Mouse (Mus musculus) myocyte (in vitro differentiated cells): ENCODE data around the gene Plcxd2. TPM values are rescaled to one million over a fixed set of nuclear protein-coding genes. Genes with fewer than 3 reads are reported as not detected.
A peak's percentile ranks its signal among the peaks of the same experiment; 100 is the strongest.

Experiments used
- H3K27me3 ChIP-seq: one replicate; pipeline ENCODE4 v1.6.1; 2011; ENCODE audit not compliant: control insufficient read depth, insufficient read depth, insufficient read length
- H3K36me3 ChIP-seq: one replicate; pipeline ENCODE4 v1.6.1; 2011; ENCODE audit not compliant: control insufficient read depth, insufficient read depth
- H3K4me2 ChIP-seq: one replicate; pipeline ENCODE4 v1.6.1; 2011; ENCODE audit warnings: low read depth, control low read depth
- H3K4me3 ChIP-seq: one replicate; pipeline ENCODE4 v1.5.1; 2011; ENCODE audit warnings: mild to moderate bottlenecking, control low read depth, moderate library complexity
- H3K79me2 ChIP-seq: one replicate; pipeline ENCODE4 v1.6.1; 2011; ENCODE audit not compliant: control insufficient read depth, insufficient read depth
- H3ac ChIP-seq: one replicate; pipeline ENCODE4 v1.6.1; 2011; ENCODE audit not compliant: control insufficient read depth, insufficient read length
- CEBPB ChIP-seq: IDR thresholded peaks from 2 replicates; pipeline ENCODE4 v1.6.1; 2011; ENCODE audit warnings: mild to moderate bottlenecking, moderate library complexity; ENCODE audit not compliant: poor library complexity, insufficient read depth, severe bottlenecking
- E2F4 ChIP-seq: IDR thresholded peaks from one replicate; pipeline ENCODE4 v1.6.1; 2011; ENCODE audit warnings: mild to moderate bottlenecking, control low read depth, moderate library complexity; ENCODE audit not compliant: insufficient read depth
- MAX ChIP-seq: IDR thresholded peaks from one replicate; pipeline ENCODE4 v1.6.1; 2011; ENCODE audit warnings: low read depth, mild to moderate bottlenecking, control low read depth
- MYOD1 ChIP-seq, 3 experiments: IDR thresholded peaks; one replicate each; pipeline ENCODE4 v1.6.1; 2011; ENCODE audit warnings: control low read depth in 2 of 3, low read depth in 2 of 3, mild to moderate bottlenecking in 2 of 3, moderate library complexity in 1 of 3; ENCODE audit not compliant: insufficient read length in 2 of 3, control insufficient read depth in 1 of 3
- MYOG ChIP-seq, 3 experiments: IDR thresholded peaks; one replicate each; pipeline ENCODE4 v1.6.1; 2011; ENCODE audit warnings: control low read depth in 2 of 3, low read depth in 2 of 3, mild to moderate bottlenecking in 2 of 3; ENCODE audit not compliant: insufficient read length in 2 of 3, control insufficient read depth in 1 of 3, insufficient read depth in 1 of 3
- POLR2A ChIP-seq: IDR thresholded peaks from one replicate; pipeline ENCODE4 v1.6.1; 2011; ENCODE audit warnings: low read depth, mild to moderate bottlenecking, control low read depth, moderate library complexity; ENCODE audit not compliant: insufficient read length
- POLR2AphosphoS2 ChIP-seq: IDR thresholded peaks from one replicate; pipeline ENCODE4 v1.6.1; 2011; ENCODE audit warnings: low read depth, control low read depth; ENCODE audit not compliant: insufficient read length
- REST ChIP-seq: IDR thresholded peaks from one replicate; pipeline ENCODE4 v1.6.1; 2011; ENCODE audit warnings: mild to moderate bottlenecking, control low read depth, moderate library complexity; ENCODE audit not compliant: insufficient read depth, insufficient read length
- SRF ChIP-seq: IDR thresholded peaks from one replicate; pipeline ENCODE4 v1.6.1; 2011; ENCODE audit warnings: low read depth; ENCODE audit not compliant: control insufficient read depth, insufficient read length
- TCF12 ChIP-seq: IDR thresholded peaks from one replicate; pipeline ENCODE4 v1.6.1; 2011; ENCODE audit warnings: mild to moderate bottlenecking, control low read depth; ENCODE audit not compliant: poor library complexity, insufficient read depth, severe bottlenecking
- TCF3 ChIP-seq: IDR thresholded peaks from one replicate; pipeline ENCODE4 v1.6.1; 2011; ENCODE audit warnings: low read depth, control low read depth; ENCODE audit not compliant: insufficient read length
- USF1 ChIP-seq: IDR thresholded peaks from one replicate; pipeline ENCODE4 v1.6.1; 2011; ENCODE audit warnings: low read depth, mild to moderate bottlenecking, control low read depth, moderate library complexity
- polyA plus RNA-seq: library from polyadenylated mRNA; unstranded; fragments of >200 nt; fragmentation: generic; extraction: Trizol; gene quantifications from one replicate; pipeline ENCODE4 v1.2.1, GENCODE M21; 2012; ENCODE audit warnings: missing spikeins

Gene Plcxd2
- polyA plus RNA-seq, 1 experiment: 0.90 TPM

DNA sequence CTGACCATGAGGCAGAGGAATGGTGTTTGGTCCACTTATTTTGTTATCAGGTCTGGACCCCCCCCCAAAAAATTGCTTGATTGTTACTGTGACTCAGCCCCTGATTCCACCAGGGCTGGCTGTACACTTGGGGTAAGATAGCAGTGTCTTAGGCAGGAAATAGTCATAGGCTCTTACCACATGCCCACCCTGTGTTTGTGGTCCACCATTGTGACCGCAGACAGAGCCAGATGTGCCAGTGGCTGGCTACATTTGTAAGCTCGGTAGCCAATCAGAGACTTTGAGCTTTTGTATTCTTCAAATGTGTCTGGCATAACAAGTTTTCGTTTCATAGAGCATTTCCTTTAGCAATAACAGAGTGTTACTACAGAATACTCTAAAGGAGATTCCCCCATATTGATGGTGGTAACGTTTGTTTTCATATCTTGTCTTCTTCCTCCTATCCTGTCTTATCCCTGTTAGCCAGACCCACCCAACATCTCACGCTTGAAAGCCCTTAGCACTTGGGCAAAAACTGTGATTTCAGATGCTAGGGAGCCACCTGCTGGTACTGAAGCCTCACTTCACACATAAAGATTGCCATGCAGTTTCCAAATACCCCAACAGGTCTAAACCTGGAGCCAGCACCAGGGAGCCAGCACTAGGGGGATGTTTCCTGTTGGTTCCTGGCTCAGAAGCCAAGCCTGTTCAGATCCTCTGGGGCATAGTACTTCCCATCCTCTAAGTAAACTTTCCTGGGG, 12.3 kb upstream of the Plcxd2 start:
- Histone ChIP-seq H3K27me3 (no peaks in the 10 kb centered on the region), H3K79me2 (no peaks in the 10 kb centered on the region), H3K4me3 (no peak overlapping the region), H3K4me2 (peak overlapping the region; percentile 55), H3K36me3 (no peaks in the 10 kb centered on the region), H3ac (no peak overlapping the region)
- TF ChIP-seq POLR2AphosphoS2 (no peak), SRF (no peak), USF1 (no peak), REST (no peak)

DNA sequence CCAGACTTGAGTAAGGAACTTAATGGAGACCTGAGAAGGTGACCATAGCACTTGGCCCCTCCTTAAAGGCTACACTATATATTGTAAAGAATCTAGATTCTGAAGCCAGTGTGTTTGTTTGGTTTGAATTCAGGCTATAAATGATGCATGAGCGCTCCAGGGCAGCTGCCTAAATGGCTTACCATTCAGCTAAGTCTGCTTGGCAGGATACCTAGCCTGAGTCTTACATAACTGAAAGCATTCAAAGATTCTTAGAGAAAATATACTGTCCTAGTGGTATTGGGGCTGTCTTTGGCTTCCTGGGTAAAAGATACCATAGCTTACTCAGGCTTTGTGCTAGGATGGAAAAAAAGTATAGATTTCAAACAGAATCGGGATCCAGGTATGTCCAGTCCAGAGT, 11.3 kb upstream of the Plcxd2 start:
- no peaks in the 10 kb centered on the region for H3K36me3 ChIP-seq
- no peak overlapping the region for H3K4me3 ChIP-seq
- no peak for TF ChIP-seq REST

GRCm38 (mm10) chr16:46020396-46020795, 10.4 kb upstream of the Plcxd2 start:
- Histone ChIP-seq H3K4me3 (no peak overlapping the region), H3K27me3 (no peaks in the 10 kb centered on the region), H3K36me3 (no peaks in the 10 kb centered on the region), H3K4me2 (no peak overlapping the region), H3ac (no peak overlapping the region), H3K79me2 (no peaks in the 10 kb centered on the region)
- no peak for TF ChIP-seq MAX
- no peak for TF ChIP-seq SRF
- no peak for TF ChIP-seq MYOD1 (IDR thresholded peaks at IDR 0.05; ENCODE audit: control insufficient read depth in 1 of 3, insufficient read length in 2 of 3, low read depth in 2 of 3)
- no peak for TF ChIP-seq POLR2A
- no peak for TF ChIP-seq E2F4
- TF ChIP-seq USF1: no peak
- no peak for TF ChIP-seq MYOG (IDR thresholded peaks at IDR 0.05; ENCODE audit: control insufficient read depth in 1 of 3, insufficient read depth in 1 of 3, insufficient read length in 2 of 3, low read depth in 2 of 3)
- no peak for TF ChIP-seq TCF12
- no peak for TF ChIP-seq CEBPB
- no peak for TF ChIP-seq POLR2AphosphoS2
- TF ChIP-seq REST: no peak
- no peak for TF ChIP-seq TCF3

More for the DNA sequence above, 11.3 kb upstream of the Plcxd2 start:
- Histone ChIP-seq H3K27me3 (no peaks in the 10 kb centered on the region), H3ac (no peak overlapping the region), H3K4me2 (no peak overlapping the region), H3K79me2 (no peaks in the 10 kb centered on the region)

- H3K36me3 ChIP-seq: no peaks in the 10 kb centered on the region
- TF ChIP-seq MYOG (IDR thresholded peaks at IDR 0.05; ENCODE audit: control insufficient read depth in 1 of 3, insufficient read depth in 1 of 3, insufficient read length in 2 of 3, low read depth in 2 of 3): no peak
- TF ChIP-seq POLR2A: no peak
- TF ChIP-seq E2F4: no peak
- no peak for TF ChIP-seq SRF
- no peaks in the 10 kb centered on the region for H3K27me3 ChIP-seq
- H3ac ChIP-seq: no peak overlapping the region
- no peaks in the 10 kb centered on the region for H3K79me2 ChIP-seq
- H3K4me3 ChIP-seq: no peak overlapping the region
- H3K4me2 ChIP-seq: no peak overlapping the region
Measured at GRCm38 (mm10) chr16:46019799-46020198, 9.8 kb upstream of the Plcxd2 start.

DNA sequence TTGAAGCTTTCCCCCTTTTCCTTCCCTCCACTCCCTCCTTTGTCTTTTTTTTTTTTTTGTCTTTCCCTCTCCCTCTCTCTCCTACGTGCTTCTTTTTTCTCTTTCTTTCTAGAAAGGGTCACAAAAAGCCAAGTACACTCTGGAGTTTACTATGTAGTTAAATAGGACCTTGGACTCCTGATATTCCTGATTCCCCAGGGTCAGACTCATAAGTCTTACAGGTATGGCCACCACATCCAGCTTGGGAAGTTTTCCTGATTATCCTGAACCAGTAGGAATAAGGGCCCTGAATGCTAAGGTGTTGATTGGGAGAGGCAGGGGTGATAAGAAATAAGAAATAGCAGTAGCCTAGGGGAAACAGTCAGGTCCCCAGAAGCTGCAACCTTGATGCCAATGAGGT, 9.3 kb upstream of the Plcxd2 start:
- Histone ChIP-seq H3K4me2 (no peak overlapping the region), H3ac (no peak overlapping the region), H3K4me3 (no peak overlapping the region), H3K79me2 (no peaks in the 10 kb centered on the region), H3K36me3 (no peaks in the 10 kb centered on the region), H3K27me3 (no peaks in the 10 kb centered on the region)
- TF ChIP-seq CEBPB: no peak
- TF ChIP-seq POLR2AphosphoS2: no peak
- no peak for TF ChIP-seq USF1
- no peak for TF ChIP-seq POLR2A
- TF ChIP-seq MYOD1 (IDR thresholded peaks at IDR 0.05; ENCODE audit: control insufficient read depth in 1 of 3, insufficient read length in 2 of 3, low read depth in 2 of 3): no peak
- TF ChIP-seq SRF: no peak
- no peak for TF ChIP-seq TCF3
- no peak for TF ChIP-seq TCF12
- TF ChIP-seq E2F4: no peak
- no peak for TF ChIP-seq REST
- TF ChIP-seq MYOG (IDR thresholded peaks at IDR 0.05; ENCODE audit: control insufficient read depth in 1 of 3, insufficient read depth in 1 of 3, insufficient read length in 2 of 3, low read depth in 2 of 3): no peak
- TF ChIP-seq MAX: no peak
